Mouse (Mus musculus) left cerebral cortex, postnatal 14 days (tissue): ENCODE data around the gene Lca5. TPM values are rescaled to one million over a fixed set of nuclear protein-coding genes. Genes with fewer than 3 reads are reported as not detected.

Experiments
- DNase-seq, 2 experiments: peaks; one replicate each; pipeline ENCODE4 v3.0.0; 2021 to 2022; ENCODE audit warnings: low spot score in 2 of 2, mixed read lengths in 1 of 2
- intact Hi-C: fragments of 180-260 bp; cut with DNase I; formaldehyde crosslinking; loops from one replicate; pipeline ENCODE4 v1.15.1; 2025
- long read RNA-seq, 2 experiments: library from polyadenylated mRNA; stranded (forward); transcript quantifications; one replicate each; pipeline ENCODE4 v2.0.0; 2021
- total RNA-seq, 2 experiments: library from RNA; stranded (reverse); gene quantifications; 2 replicates each; pipeline ENCODE4 v1.2.3; 2021

The Lca5 gene
- 10 to 100 TPM; 10.0 to 12.0 TPM for total RNA-seq
- long read RNA-seq, experiment 1, full-length matches to known transcripts = 1 of 3 reads
- long read RNA-seq, experiment 1, partial matches to known transcripts = 0 of 3 reads
- long read RNA-seq, experiment 1, other reads (novel, unspliced or antisense) = 2 of 3 reads
- long read RNA-seq, experiment 2, partial matches to known transcripts = 1 of 9 reads
- long read RNA-seq, experiment 2, other reads (novel, unspliced or antisense) = 8 of 9 reads

- peak; percentile 96 to 97 for DNase-seq
- intact Hi-C loops = loop anchor here (5.0 kb wide), 1 partner anchor 162 kb away; no protein-coding TSS in a partner anchor
Measured at GRCm38 (mm10) chr9:83440392-83441357, at the start of gene Lca5. TSS of gene Lca5 (minus strand) at chr9:83441127.

GRCm38 (mm10) chr9:83488491-83489210, 47.7 kb upstream of the Lca5 start:
- intact Hi-C loops = loop anchor here (5.0 kb wide), 2 partner anchors 109 to 124 kb away; no protein-coding TSS in a partner anchor
- peak; percentile 41 to 46 for DNase-seq

- intact Hi-C loops = loop anchor here (5.0 kb wide), 2 partner anchors 109 to 124 kb away; no protein-coding TSS in a partner anchor
- peak; percentile 42 to 56 for DNase-seq
Measured at GRCm38 (mm10) chr9:83487771-83488470, 47.0 kb upstream of the Lca5 start.

GRCm38 (mm10) chr9:83485966-83486365, 45.0 kb upstream of the Lca5 start:
- DNase-seq = no peak
- intact Hi-C loops = loop anchor here (5.0 kb wide), 2 partner anchors 111 to 126 kb away; no protein-coding TSS in a partner anchor

- no peak for DNase-seq
- intact Hi-C loops = loop anchor here (5.0 kb wide), 2 partner anchors 112 to 127 kb away; no protein-coding TSS in a partner anchor
Measured at GRCm38 (mm10) chr9:83485357-83485756, 44.4 kb upstream of the Lca5 start.

- intact Hi-C loops = no loop called here
- no peak for DNase-seq
Measured at GRCm38 (mm10) chr9:83483419-83483818, 42.5 kb upstream of the Lca5 start.

GRCm38 (mm10) chr9:83482176-83482949, 41.4 kb upstream of the Lca5 start:
- intact Hi-C loops = no loop called here
- DNase-seq = no peak

GRCm38 (mm10) chr9:83469871-83470270, 28.9 kb upstream of the Lca5 start:
- intact Hi-C loops = no loop called here
- DNase-seq = no peak

- intact Hi-C loops = no loop called here
- DNase-seq = peak; percentile 22 to 25
Measured at GRCm38 (mm10) chr9:83447771-83448170, 6.8 kb upstream of the Lca5 start.

- DNase-seq = no peak
- intact Hi-C loops = no loop called here
Measured at GRCm38 (mm10) chr9:83447176-83447575, 6.2 kb upstream of the Lca5 start.

- intact Hi-C loops = no loop called here
- no peak for DNase-seq
Measured at GRCm38 (mm10) chr9:83437621-83438020, 3.3 kb downstream of the Lca5 start.

GRCm38 (mm10) chr9:83434489-83434888, 6.4 kb downstream of the Lca5 start:
- DNase-seq = peak; percentile 16 to 30
- intact Hi-C loops = no loop called here

GRCm38 (mm10) chr9:83433661-83434060, 7.3 kb downstream of the Lca5 start:
- intact Hi-C loops = no loop called here
- peak in 1 of 2 experiments; percentile 25 for DNase-seq

- intact Hi-C loops = no loop called here
Measured at GRCm38 (mm10) chr9:83427926-83428325, 13.0 kb downstream of the Lca5 start.

GRCm38 (mm10) chr9:83418965-83419364, 22.0 kb downstream of the Lca5 start:
- intact Hi-C loops = no loop called here
- no peak for DNase-seq

More at GRCm38 (mm10) chr9:83427926-83428325, 13.0 kb downstream of the Lca5 start:
- no peak for DNase-seq

- intact Hi-C loops = no loop called here
- DNase-seq = no peak
Measured at GRCm38 (mm10) chr9:83413046-83413445, 27.9 kb downstream of the Lca5 start.

- intact Hi-C loops = no loop called here
- no peak for DNase-seq
Measured at GRCm38 (mm10) chr9:83405150-83405549, 35.8 kb downstream of the Lca5 start.

GRCm38 (mm10) chr9:83400783-83401182, 40.1 kb downstream of the Lca5 start:
- intact Hi-C loops = no loop called here
- DNase-seq = no peak
